Mouse (Mus musculus): ENCODE measurements around the gene Nenf. TPM values are rescaled to one million over a fixed set of nuclear protein-coding genes. Genes with fewer than 3 reads are reported as not detected.

Nenf gene
- polyA plus RNA-seq, 1 experiment from 2014 or later: 74.3 TPM

DNA sequence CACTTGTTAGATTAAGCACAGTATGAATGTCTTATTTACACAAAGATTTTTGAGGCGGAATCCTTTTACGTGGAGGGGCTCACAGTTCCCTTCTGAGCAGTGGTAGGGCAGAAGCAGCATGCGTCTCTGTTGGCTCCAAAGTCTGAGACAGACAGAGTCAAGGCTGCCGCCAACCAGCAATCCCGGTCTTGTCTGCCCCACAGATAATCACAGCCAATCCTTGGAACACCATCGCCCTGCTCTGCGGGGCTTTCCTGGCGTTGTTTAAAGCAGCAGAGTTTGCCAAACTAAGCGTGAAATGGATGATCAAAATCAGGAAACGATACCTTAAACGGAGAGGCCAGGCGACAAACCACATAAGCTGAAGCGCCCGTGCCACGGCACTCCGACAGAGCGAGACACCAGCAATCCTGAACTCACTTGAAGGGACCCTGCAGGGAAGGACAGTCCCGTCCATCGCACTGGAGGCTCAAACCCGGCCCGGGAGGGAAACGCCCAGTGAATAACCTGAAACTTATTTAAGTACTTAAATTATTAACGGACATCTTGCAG, 31.6 kb upstream of the Nenf start:
- no peak overlapping the region for H3K4me3 ChIP-seq (ENCODE audit: low read depth, low read length)
- 84% methylated on average over 23 of the region's 23 CpGs for WGBS
- H3K9me3 ChIP-seq (replicated peaks; ENCODE audit: control insufficient read depth, low read length): no peaks in the 10 kb centered on the region
- H3K4me1 ChIP-seq (ENCODE audit: control insufficient read depth, insufficient read depth, low read length): no peaks in the 10 kb centered on the region
- no peak overlapping the region for H3K4me2 ChIP-seq (ENCODE audit: low read depth, low read length)
- H3K27me3 ChIP-seq (ENCODE audit: control insufficient read depth, insufficient read depth, low read length): no peaks in the 10 kb centered on the region
- peaks cover 3% of the 10 kb centered on the region for H3K36me3 ChIP-seq (replicated peaks; ENCODE audit: control insufficient read depth, insufficient read depth, low read depth, low read length)
- DNase-seq (ENCODE audit: low spot score) (no peak), ATAC-seq (replicated peaks; ENCODE audit: insufficient number of reproducible peaks, low FRiP score, low TSS enrichment, low read depth) (no peak)
- no peak overlapping the region for H3K27ac ChIP-seq (replicated peaks; ENCODE audit: low read depth, low read length)
- H3K9ac ChIP-seq (replicated peaks; ENCODE audit: low read length): no peak overlapping the region

DNA sequence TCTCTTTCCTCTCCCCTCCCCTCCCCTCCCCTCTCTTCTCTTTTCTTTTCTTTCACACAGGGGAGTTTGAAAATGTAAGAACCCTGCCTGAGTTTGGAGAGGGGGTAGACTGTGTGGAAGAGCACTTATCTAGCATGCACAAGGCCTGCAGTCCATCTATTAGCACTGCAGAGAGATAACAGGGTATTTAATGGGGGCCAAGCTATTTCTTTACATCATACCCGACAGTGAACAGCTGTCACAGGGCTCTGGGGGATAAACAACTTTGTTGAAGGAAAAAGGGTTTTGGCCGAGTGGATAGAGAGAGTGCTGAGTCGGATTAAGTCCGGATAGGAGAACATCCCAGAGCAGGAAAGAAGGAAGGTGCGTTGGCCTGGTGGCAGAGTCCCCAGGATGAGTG, 31.0 kb upstream of the Nenf start:
- no peak for ATAC-seq (replicated peaks; ENCODE audit: insufficient number of reproducible peaks, low FRiP score, low TSS enrichment, low read depth)
- WGBS: 70% methylated on average over 5 of the region's 5 CpGs
- no peak for DNase-seq (ENCODE audit: low spot score)

DNA sequence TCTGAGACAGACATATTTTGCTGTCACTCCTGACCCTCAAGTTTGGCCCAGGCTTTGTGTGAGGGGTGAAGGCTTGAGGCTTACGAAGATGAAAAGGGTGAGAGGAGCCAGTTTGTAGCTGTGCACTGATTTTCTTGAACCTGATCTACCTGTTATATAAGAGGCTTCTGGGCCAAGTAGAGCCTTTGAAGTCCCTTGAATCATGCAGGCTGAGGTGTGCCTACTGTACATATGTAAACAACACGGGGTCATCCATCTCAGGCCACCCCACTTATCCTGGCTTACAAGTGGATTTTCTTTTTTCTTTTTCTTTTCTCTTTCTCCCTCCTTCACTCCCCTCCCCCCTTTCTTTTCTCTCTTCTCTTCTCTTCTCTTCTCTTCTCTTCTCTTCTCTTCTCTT, 30.6 kb upstream of the Nenf start:
- Histone ChIP-seq H3K9me3 (replicated peaks; ENCODE audit: control insufficient read depth, low read length) (no peaks in the 10 kb centered on the region), H3K27ac (replicated peaks; ENCODE audit: low read depth, low read length) (no peak overlapping the region), H3K36me3 (replicated peaks; ENCODE audit: control insufficient read depth, insufficient read depth, low read depth, low read length) (peaks cover 5% of the 10 kb centered on the region), H3K4me2 (ENCODE audit: low read depth, low read length) (no peak overlapping the region), H3K4me3 (ENCODE audit: low read depth, low read length) (no peak overlapping the region), H3K27me3 (ENCODE audit: control insufficient read depth, insufficient read depth, low read length) (no peaks in the 10 kb centered on the region), H3K9ac (replicated peaks; ENCODE audit: low read length) (no peak overlapping the region), H3K4me1 (ENCODE audit: control insufficient read depth, insufficient read depth, low read length) (no peaks in the 10 kb centered on the region)
- no peak for DNase-seq (ENCODE audit: low spot score)
- no peak for ATAC-seq (replicated peaks; ENCODE audit: insufficient number of reproducible peaks, low FRiP score, low TSS enrichment, low read depth)
- 80% methylated on average over 2 of the region's 2 CpGs for WGBS

More for the DNA sequence above, 31.0 kb upstream of the Nenf start:
- no peak overlapping the region for H3K9ac ChIP-seq (replicated peaks; ENCODE audit: low read length)
- H3K4me1 ChIP-seq (ENCODE audit: control insufficient read depth, insufficient read depth, low read length): no peaks in the 10 kb centered on the region
- H3K36me3 ChIP-seq (replicated peaks; ENCODE audit: control insufficient read depth, insufficient read depth, low read depth, low read length): peaks cover 3% of the 10 kb centered on the region
- no peak overlapping the region for H3K27ac ChIP-seq (replicated peaks; ENCODE audit: low read depth, low read length)
- no peak overlapping the region for H3K4me3 ChIP-seq (ENCODE audit: low read depth, low read length)
- H3K27me3 ChIP-seq (ENCODE audit: control insufficient read depth, insufficient read depth, low read length): no peaks in the 10 kb centered on the region
- H3K4me2 ChIP-seq (ENCODE audit: low read depth, low read length): no peak overlapping the region
- no peaks in the 10 kb centered on the region for H3K9me3 ChIP-seq (replicated peaks; ENCODE audit: control insufficient read depth, low read length)

DNA sequence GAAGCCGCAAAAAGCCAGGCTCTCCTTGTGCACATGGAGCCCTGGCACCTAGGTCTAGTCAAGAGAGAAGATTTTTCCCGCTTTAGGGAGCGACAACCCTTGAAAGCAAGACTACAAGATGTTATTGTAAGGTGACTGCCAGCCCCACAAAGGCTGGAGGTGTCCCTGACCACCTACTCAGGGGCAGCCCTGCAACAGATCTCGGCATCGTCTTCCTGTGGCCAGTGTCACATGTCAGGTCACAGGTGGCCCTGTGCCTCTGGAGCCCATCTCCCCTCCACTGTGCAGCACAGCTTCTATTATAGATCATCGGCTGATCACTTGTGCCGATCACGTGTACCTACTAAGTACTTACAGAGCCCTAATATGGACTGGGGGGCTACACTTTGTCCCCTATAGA, 29.6 kb upstream of the Nenf start:
- ATAC-seq (replicated peaks; ENCODE audit: insufficient number of reproducible peaks, low FRiP score, low TSS enrichment, low read depth): no peak
- Histone ChIP-seq H3K4me2 (ENCODE audit: low read depth, low read length) (no peak overlapping the region), H3K27ac (replicated peaks; ENCODE audit: low read depth, low read length) (no peak overlapping the region), H3K4me1 (ENCODE audit: control insufficient read depth, insufficient read depth, low read length) (no peaks in the 10 kb centered on the region), H3K4me3 (ENCODE audit: low read depth, low read length) (no peak overlapping the region), H3K9me3 (replicated peaks; ENCODE audit: control insufficient read depth, low read length) (no peaks in the 10 kb centered on the region), H3K36me3 (replicated peaks; ENCODE audit: control insufficient read depth, insufficient read depth, low read depth, low read length) (peaks cover 7% of the 10 kb centered on the region), H3K9ac (replicated peaks; ENCODE audit: low read length) (no peak overlapping the region), H3K27me3 (ENCODE audit: control insufficient read depth, insufficient read depth, low read length) (no peaks in the 10 kb centered on the region)
- WGBS: 89% methylated on average over 8 of the region's 8 CpGs
- DNase-seq (ENCODE audit: low spot score): no peak

DNA sequence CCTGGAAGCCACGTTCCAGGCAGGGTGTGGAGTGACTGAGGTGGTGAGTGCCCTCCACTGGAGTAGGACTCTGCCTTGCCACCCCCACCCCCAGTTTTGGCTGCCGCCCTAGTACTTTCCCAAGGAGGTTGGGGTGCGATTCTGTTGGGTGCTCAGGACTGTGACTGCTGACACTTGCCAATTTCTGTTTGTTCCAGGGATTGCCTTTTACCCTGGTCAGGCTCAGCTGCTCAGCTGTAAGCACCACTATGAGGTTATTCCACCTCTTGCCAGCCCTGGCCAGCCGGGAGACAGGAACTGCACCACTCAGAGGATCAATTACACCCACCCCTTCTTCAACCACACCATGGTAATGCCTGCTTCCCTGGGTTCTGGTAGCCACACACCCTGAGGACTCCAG, 22.5 kb upstream of the Nenf start:
- Histone ChIP-seq H3K9ac (replicated peaks; ENCODE audit: low read length) (no peak overlapping the region), H3K9me3 (replicated peaks; ENCODE audit: control insufficient read depth, low read length) (no peaks in the 10 kb centered on the region), H3K4me2 (ENCODE audit: low read depth, low read length) (no peak overlapping the region), H3K27me3 (ENCODE audit: control insufficient read depth, insufficient read depth, low read length) (no peaks in the 10 kb centered on the region), H3K36me3 (replicated peaks; ENCODE audit: control insufficient read depth, insufficient read depth, low read depth, low read length) (peaks cover 11% of the 10 kb centered on the region), H3K4me1 (ENCODE audit: control insufficient read depth, insufficient read depth, low read length) (no peaks in the 10 kb centered on the region), H3K4me3 (ENCODE audit: low read depth, low read length) (no peak overlapping the region), H3K27ac (replicated peaks; ENCODE audit: low read depth, low read length) (no peak overlapping the region)
- 88% methylated on average over 4 of the region's 4 CpGs for WGBS
- no peak for DNase-seq (ENCODE audit: low spot score)
- ATAC-seq (replicated peaks; ENCODE audit: insufficient number of reproducible peaks, low FRiP score, low TSS enrichment, low read depth): no peak

DNA sequence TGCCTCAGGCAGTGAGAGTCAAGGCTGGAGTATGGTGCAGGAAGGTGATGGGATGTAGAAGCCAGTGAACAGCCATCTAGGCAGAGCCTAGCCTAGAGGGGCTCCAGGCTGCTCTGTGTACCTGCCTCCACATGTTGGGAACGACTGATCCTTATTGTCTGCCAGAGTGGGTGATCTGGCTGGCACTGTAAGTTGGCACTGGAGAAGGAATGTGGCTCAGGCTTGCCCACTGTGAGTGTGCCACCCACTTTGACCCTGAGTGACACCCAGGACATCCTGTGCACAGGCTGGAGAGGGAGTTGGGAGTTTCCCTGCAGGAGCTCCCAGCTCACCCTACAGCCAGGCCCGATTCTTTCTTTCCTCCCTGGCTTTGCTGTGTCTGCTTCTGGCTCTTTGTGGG, 21.9 kb upstream of the Nenf start:
- WGBS: 83% methylated on average over 2 of the region's 2 CpGs
- Histone ChIP-seq H3K4me3 (ENCODE audit: low read depth, low read length) (no peak overlapping the region), H3K4me2 (ENCODE audit: low read depth, low read length) (no peak overlapping the region), H3K27ac (replicated peaks; ENCODE audit: low read depth, low read length) (no peak overlapping the region), H3K36me3 (replicated peaks; ENCODE audit: control insufficient read depth, insufficient read depth, low read depth, low read length) (peaks cover 11% of the 10 kb centered on the region), H3K9ac (replicated peaks; ENCODE audit: low read length) (no peak overlapping the region), H3K27me3 (ENCODE audit: control insufficient read depth, insufficient read depth, low read length) (no peaks in the 10 kb centered on the region), H3K9me3 (replicated peaks; ENCODE audit: control insufficient read depth, low read length) (no peaks in the 10 kb centered on the region), H3K4me1 (ENCODE audit: control insufficient read depth, insufficient read depth, low read length) (no peaks in the 10 kb centered on the region)
- DNase-seq (ENCODE audit: low spot score) (no peak), ATAC-seq (replicated peaks; ENCODE audit: insufficient number of reproducible peaks, low FRiP score, low TSS enrichment, low read depth) (no peak)

DNA sequence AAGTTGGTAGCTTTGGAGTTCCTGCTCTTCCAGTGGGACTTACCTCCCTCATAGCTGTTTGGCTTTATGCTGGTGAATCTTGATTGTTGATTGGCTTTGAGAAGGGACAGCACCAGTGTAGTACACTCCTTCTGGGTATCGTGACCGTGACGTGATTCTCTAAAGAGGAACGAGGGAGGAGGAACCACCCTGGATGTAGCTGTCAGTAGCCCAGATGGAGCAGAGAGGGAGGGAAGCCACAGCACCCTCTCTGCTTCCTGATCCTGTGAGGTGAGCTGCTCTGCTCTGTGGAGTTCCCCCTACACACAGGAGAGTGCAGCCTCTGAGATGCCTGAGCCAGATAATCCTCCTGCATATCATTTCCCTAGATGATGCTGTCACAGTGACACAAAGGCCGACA, 16.5 kb upstream of the Nenf start:
- H3K36me3 ChIP-seq (replicated peaks; ENCODE audit: control insufficient read depth, insufficient read depth, low read depth, low read length): no peaks in the 10 kb centered on the region; the same call in 1 of the 2 replicates

DNA sequence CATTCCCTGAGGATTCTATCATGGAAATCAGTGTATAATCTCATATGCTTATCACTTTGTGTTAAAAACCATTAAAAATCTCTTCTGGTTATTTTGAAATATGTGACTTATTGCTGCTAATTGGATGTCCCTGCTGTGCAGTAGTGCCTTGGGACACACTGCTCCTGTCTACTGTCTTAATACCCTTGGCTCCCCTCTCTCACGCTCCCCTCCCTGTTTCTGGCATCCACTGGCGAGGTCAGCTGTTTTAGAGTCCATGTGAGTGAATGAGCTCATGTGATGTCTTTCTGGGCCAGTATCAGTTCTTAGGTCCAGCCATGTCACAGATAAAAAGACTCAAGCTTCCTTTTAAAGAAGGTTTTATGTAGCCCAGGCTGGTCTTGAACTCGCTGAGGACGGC, 12.4 kb upstream of the Nenf start:
- 89% methylated on average over 4 of the region's 4 CpGs for WGBS
- no peak for ATAC-seq (replicated peaks; ENCODE audit: insufficient number of reproducible peaks, low FRiP score, low TSS enrichment, low read depth)
- no peak overlapping the region for H3K4me3 ChIP-seq (ENCODE audit: low read depth, low read length)

More for the DNA sequence above, 16.5 kb upstream of the Nenf start:
- no peak overlapping the region for H3K27ac ChIP-seq (replicated peaks; ENCODE audit: low read depth, low read length)
- H3K4me3 ChIP-seq (ENCODE audit: low read depth, low read length): no peak overlapping the region
- no peak overlapping the region for H3K4me2 ChIP-seq (ENCODE audit: low read depth, low read length)
- H3K9me3 ChIP-seq (replicated peaks; ENCODE audit: control insufficient read depth, low read length): no peaks in the 10 kb centered on the region
- no peaks in the 10 kb centered on the region for H3K4me1 ChIP-seq (ENCODE audit: control insufficient read depth, insufficient read depth, low read length)
- no peak for ATAC-seq (replicated peaks; ENCODE audit: insufficient number of reproducible peaks, low FRiP score, low TSS enrichment, low read depth)
- H3K9ac ChIP-seq (replicated peaks; ENCODE audit: low read length): no peak overlapping the region
- no peak for DNase-seq (ENCODE audit: low spot score)
- 82% methylated on average over 5 of the region's 5 CpGs for WGBS
- no peaks in the 10 kb centered on the region for H3K27me3 ChIP-seq (ENCODE audit: control insufficient read depth, insufficient read depth, low read length)

More for the DNA sequence above, 12.4 kb upstream of the Nenf start:
- H3K4me2 ChIP-seq (ENCODE audit: low read depth, low read length): no peak overlapping the region
- H3K9me3 ChIP-seq (replicated peaks; ENCODE audit: control insufficient read depth, low read length): no peaks in the 10 kb centered on the region
- H3K36me3 ChIP-seq (replicated peaks; ENCODE audit: control insufficient read depth, insufficient read depth, low read depth, low read length): no peaks in the 10 kb centered on the region; the same call in 1 of the 2 replicates
- no peaks in the 10 kb centered on the region for H3K4me1 ChIP-seq (ENCODE audit: control insufficient read depth, insufficient read depth, low read length)
- DNase-seq (ENCODE audit: low spot score): no peak
- H3K9ac ChIP-seq (replicated peaks; ENCODE audit: low read length): no peak overlapping the region
- H3K27me3 ChIP-seq (ENCODE audit: control insufficient read depth, insufficient read depth, low read length): no peaks in the 10 kb centered on the region
- H3K27ac ChIP-seq (replicated peaks; ENCODE audit: low read depth, low read length): no peak overlapping the region
